Mouse (Mus musculus): Measurements from ENCODE around the gene Col4a2.
A peak's percentile ranks its signal among the peaks of the same experiment; 100 is the strongest.
"Not testable (repeated sequence)": the region's sequence is repeated elsewhere in the genome, so short reads cannot be mapped to it uniquely, and the experiment has no call there.

The Col4a2 gene

GRCm38 (mm10) chr8:11463889-11464706 is 151.5 kb downstream of the Col4a2 start:
- no peak for DNase-seq

DNA sequence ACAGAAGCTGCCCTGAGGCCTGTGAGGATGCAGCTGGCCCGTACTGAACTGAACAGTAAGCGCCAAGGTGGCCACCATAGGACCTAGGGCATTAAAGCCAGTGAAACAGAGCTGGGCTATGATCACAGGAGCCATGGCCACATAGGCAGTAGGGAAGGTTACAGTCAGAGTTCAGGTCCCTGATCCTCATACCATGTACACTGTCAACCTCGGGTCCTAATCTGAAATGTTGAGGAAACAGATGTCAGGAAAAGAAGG is 152.0 kb downstream of the Col4a2 start:
- no peak for DNase-seq

GRCm38 (mm10) chr8:11465619-11466018 is 153.0 kb downstream of the Col4a2 start:
- DNase-seq = no peak

- not testable (repeated sequence) for DNase-seq
Measured at GRCm38 (mm10) chr8:11466528-11466927, 153.9 kb downstream of the Col4a2 start.

- DNase-seq = peak in 1 of 2 experiments; percentile 19
Measured at GRCm38 (mm10) chr8:11469095-11469494, 156.5 kb downstream of the Col4a2 start.

DNA sequence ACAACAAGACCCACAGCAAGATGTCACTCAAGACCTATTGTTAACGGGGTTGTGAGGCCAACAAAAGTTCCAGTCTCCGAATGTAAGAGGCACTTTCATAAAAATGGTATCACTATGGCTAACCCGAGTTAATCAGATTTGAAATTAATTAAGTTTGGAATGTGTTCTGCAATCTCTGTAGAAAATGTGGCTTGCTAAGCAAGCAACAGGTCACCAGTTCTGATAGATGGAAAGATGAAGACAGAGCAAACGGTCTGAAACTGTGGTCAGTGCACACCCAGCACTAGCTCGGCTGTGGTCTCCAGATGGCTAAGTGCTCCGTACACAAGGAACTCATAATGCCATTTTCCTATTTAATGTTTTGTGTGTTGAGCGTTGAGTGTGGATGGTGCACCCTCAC is 158.1 kb downstream of the Col4a2 start:
- no peak for DNase-seq

GRCm38 (mm10) chr8:11471309-11471708 is 158.7 kb downstream of the Col4a2 start:
- no peak for DNase-seq

DNA sequence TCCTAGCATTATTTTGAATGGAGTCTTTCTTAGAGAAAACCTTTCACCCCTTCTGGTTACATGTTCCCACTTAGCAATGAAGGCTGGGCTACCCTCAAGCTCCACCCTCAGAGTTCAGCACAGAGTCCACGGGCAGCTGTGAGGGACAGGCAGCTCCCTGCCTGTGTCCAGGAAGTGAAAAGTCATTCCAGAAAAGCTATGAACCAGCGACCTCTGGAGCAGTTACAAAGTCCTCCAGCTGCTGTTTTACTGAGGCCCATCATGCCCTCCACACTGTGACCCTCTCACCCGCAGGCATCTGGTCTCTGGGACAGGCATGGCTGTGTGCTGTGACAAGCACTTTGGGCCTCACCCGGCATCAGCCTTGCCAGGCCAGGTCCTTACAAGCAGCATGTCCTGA is 160.5 kb downstream of the Col4a2 start:
- DNase-seq = no peak

DNA sequence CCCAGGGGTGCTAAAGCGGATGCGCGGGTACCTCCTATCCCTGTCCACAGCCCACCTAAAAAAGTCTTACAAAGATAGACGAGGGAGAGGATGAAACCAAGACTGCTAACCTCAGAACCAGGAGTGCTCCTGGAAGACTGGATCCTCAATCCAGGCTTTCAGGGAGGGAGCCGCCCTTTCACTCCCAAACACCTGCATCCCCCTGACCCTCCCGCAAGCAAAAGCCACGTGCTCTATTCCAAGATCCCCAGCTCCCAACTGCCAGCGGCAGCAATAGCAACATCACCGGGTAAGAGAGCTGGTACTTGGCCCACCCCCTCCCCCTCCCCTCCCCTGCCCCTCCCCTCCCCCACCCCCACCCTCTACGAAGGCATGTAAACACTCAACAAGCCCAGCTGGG is 162.8 kb downstream of the Col4a2 start:
- DNase-seq = no peak

DNA sequence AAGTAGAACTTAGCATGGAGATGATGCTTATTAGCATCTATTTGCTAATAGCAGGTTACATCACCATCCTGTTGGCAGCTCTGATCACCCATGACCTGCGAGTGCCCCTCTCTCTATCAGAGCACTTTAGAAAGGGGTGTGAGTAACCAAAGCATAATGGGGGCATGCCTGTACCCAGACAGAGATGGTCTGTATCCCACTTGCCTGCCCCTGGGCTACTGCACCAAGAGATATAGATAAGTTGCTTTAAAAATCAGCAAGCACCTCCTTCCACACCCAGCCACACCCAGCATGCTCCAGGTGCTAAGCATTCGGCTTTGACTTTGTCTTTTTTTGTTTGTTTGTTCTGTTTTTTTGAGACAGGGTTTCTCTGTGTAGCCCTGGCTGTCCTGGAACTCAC is 163.3 kb downstream of the Col4a2 start:
- DNase-seq = no peak

GRCm38 (mm10) chr8:11476338-11477177 is 164.0 kb downstream of the Col4a2 start:
- DNase-seq = peak in 1 of 2 experiments; percentile 7

DNA sequence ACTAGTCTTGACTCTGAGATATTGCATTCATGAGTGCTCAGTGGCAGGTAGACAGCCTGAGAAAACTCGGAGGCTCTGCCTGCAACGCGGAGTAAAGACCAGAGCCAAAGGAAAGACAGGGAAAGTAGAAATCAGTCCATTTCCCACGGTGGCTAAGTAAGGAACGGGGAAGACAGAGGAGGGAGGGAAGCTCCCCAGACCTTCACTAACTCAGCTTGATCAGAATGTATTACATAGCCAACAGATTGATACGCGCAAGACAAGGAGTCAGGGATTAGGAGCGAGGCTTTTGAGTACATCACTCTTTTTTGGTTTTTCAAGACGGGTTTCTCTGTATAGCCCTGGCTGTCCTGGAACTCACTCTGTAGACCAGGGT is 164.6 kb downstream of the Col4a2 start:
- no peak for DNase-seq

GRCm38 (mm10) chr8:11477811-11478761 is 165.5 kb downstream of the Col4a2 start, which contains the start of gene Rab20:
Rab20 (minus strand) TSS chr8:11478710.
- DNase-seq = peak; percentile 34 to 55

- no peak for DNase-seq
Measured at GRCm38 (mm10) chr8:11478807-11479527, 166.4 kb downstream of the Col4a2 start.

DNA sequence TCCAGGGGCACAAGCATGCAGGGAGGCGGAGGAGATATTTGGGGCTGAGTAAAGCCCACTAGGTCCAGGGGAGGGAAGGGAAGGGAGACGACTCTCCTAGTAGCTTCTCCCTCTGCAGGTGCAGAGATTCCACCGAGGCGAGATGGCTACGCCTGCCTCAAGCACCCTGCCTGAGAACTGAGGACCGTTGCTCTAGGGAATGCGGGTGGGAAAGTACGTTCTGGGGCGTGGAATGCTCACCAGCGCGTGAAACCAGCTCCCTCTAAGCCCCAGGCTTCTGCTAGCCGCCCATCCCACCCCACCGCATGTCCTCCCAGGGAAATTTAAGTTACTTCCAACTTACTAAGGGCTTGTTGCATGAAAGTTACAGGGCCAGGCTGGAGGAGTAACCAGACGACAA is 167.0 kb downstream of the Col4a2 start:
- no peak for DNase-seq

GRCm38 (mm10) chr8:11481876-11482275 is 169.3 kb downstream of the Col4a2 start:
- no peak for DNase-seq

- DNase-seq = no peak
Measured at GRCm38 (mm10) chr8:11482537-11482936, 169.9 kb downstream of the Col4a2 start.

GRCm38 (mm10) chr8:11486142-11486541 is 173.5 kb downstream of the Col4a2 start:
- peak; percentile 79 to 88 for DNase-seq

DNA sequence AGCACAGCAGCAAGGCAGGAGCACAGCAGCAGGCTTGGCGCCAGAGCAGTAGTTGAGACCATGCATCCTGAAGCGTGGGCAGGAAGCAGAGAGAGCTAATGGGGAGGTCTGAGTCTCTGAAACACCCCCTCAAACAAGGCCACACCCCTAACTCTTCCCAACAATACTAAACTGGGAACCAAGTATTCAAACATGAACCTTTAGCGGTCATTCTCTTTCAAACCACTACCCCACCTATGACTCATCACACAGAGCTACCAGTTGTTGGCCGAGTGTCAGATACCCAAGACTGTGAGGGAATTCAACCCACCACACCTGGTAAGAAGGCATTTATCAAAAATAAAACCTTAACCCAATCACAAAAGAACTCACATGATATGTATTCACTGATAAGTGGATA is 174.6 kb downstream of the Col4a2 start:
- DNase-seq = no peak

DNA sequence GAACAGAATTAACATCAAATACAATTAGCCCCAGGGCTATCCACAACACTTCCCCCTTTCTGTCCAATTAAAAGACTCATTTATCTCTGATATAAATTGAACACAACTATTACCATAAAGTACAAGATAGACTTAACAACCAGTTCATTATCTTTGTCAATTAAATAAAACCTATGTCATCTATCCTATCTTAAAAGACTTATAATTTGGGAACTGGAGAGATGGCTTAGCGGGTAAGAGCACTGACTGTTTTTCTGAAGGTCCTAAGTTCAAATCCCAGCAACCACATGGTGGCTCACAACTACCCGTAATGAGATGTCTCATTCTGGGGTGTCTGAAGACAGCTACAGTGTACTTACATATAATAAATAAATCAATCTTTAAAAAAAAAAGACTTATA is 179.7 kb downstream of the Col4a2 start:
- DNase-seq = not testable (repeated sequence)

DNA sequence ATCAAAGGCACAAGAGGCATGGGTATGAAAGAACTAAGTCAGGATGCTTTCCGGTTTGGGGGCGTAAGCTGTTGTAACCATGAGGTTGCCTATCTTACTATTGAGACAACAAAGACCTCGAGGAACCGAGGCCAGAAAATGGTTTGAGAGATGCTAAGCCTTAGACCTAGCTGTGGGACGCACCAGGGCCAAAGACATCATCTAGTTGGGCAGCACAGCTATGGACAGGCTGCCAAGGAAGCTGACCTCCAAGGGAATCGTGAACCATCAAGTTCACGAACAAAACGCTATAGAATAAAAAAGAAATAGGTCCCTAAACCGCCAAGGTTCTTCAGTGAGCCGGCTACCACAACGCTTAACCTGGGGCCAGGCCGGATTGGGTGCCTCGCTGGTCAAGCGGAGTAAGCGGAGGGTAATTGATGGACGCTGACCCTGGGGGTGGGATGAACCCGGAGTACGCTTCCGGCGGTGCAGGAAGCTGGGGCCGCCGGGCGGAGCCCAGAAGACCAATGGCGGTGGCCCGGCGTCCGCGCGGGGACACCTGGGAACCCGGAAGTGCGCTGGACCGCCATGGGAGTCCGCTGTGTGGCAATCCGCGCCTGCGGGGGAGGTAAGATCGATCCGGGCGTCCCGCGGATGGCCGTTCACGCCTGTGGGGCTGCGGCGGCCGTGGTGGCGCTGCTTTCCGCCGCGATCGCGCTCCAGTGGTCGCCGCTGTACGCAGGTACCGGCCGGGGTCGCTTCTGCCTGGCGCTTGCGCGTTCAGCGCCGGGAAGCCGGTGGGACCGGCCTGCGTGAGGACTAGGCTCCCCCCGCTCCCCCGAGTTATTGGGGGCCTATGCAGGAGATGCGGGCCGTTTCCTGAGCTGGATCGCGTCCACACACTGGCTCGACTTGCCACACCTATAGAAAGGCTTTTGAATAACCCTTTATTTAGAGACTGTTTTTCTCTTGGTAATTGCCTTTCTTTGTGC is 184.7 kb downstream of the Col4a2 start, which contains the start of gene Naxd:
Gene Naxd (plus strand): TSS at position 490 of the 974 bp plus-strand sequence.
- peak; percentile 89 to 93 for DNase-seq

Measured in cerebellum, postnatal 14 days (tissue).